ENCODE assay signal across 10 mouse cellular contexts in the genomic region with DNA sequence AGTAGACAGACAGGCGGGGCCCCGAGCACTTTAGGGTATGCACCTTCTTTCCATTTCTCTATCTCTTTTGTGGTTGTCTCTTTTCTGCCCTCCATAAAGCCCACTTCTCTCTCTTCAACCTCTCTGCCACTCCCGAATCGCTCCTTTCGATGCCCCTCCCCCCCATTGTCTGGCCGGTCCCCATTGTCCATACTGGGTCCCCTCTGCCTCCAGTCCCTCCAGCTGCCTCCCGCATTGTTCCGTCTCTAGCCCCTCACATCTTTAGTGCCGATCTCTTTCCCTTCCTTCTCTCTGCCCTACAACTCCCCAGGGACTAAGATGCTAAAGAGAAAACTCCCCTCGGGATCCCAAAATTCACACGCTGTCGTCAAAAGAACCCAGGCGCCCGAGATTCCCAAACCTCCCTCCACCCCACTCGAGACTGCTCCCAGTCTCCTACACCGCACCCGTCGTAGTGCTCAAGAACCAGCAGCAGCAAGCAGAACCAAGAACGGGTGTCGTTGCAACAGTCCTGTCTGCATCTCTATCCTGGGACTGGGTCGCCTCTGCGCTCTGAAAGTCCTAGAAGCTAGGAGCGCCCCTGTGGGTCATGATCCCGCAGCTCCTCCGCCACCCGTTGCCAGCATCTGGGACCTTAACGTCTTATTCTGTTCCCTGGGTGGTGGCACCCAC. TPM values are rescaled to one million over a fixed set of nuclear protein-coding genes. Genes with fewer than 3 reads are reported as not detected.
DNase-seq lines count a peak whose midpoint lies in the region; ATAC-seq lines count a peak whose summit lies in the region.
"Had no signal": no experiment of that assay in that cellular context is flagged by ENCODE, and none has a peak within 500 bp of the region (broad histone marks: within the 10 kb centered on the region; RNA-seq: fewer than 3 reads in every experiment).

No protein-coding gene starts in this region.

- H3K27ac ChIP-seq in heart, embryonic 10.5 days = peak overlapping the region; percentile 38; the same call in 1 of the 2 replicates
- H3K27ac ChIP-seq in hindbrain, embryonic 11.5 days (ENCODE audit: low read depth, low read length) = peak overlapping the region; percentile 71
- peak overlapping the region; percentile 79 for H3K27ac ChIP-seq in midbrain, embryonic 12.5 days (replicated peaks)
- H3K27ac ChIP-seq: macrophage had no signal

- no peaks in the 10 kb centered on the region for H3K36me3 ChIP-seq in heart, embryonic 10.5 days
- H3K36me3 ChIP-seq in hindbrain, embryonic 11.5 days (ENCODE audit: control insufficient read depth, insufficient read depth, low read length) = no peaks in the 10 kb centered on the region
- H3K36me3 ChIP-seq in midbrain, embryonic 12.5 days = no peaks in the 10 kb centered on the region

- H3K4me3 ChIP-seq in heart, embryonic 10.5 days = peak overlapping the region; percentile 59
- H3K4me3 ChIP-seq in hindbrain, embryonic 11.5 days (ENCODE audit: low read depth, low read length) = peak overlapping the region; percentile 47
- peak overlapping the region; percentile 49 for H3K4me3 ChIP-seq in midbrain, embryonic 12.5 days

- ATAC-seq in hindbrain, embryonic 11.5 days (ENCODE audit: low FRiP score) = peak; percentile 56
- ATAC-seq in midbrain, embryonic 12.5 days (ENCODE audit: low FRiP score, low read depth) = peak; percentile 28; the same call in 1 of the 2 replicates
- no peak for ATAC-seq in granulocyte monocyte progenitor cell, adult 5-6 weeks (replicated peaks; ENCODE audit: poor library complexity, severe bottlenecking)
- ATAC-seq: CD4-positive, CD25-positive, alpha-beta regulatory T cell, adult 4 months had no signal

- no peaks in the 10 kb centered on the region for H3K9me3 ChIP-seq in heart, embryonic 10.5 days
- no peaks in the 10 kb centered on the region for H3K9me3 ChIP-seq in hindbrain, embryonic 11.5 days (ENCODE audit: control insufficient read depth, low read length)
- no peaks in the 10 kb centered on the region for H3K9me3 ChIP-seq in midbrain, embryonic 12.5 days

- 1% methylated on average over 27 of the region's 27 CpGs for WGBS in heart, embryonic 10.5 days
- WGBS in hindbrain, embryonic 11.5 days = under 1% methylated on average over 27 of the region's 27 CpGs
- WGBS in midbrain, embryonic 12.5 days = 1% methylated on average over 27 of the region's 27 CpGs

- no peak for DNase-seq in heart, embryonic 10.5 days (ENCODE audit: low spot score)
- no peak for DNase-seq in heart, postnatal 14 days
- DNase-seq in Muller cell, postnatal 12 days (ENCODE audit: inconsistent ontology term) = peak; percentile 25
- DNase-seq in hindbrain, embryonic 11.5 days (ENCODE audit: low spot score) = peak; percentile 74
- no peak for DNase-seq in right cerebral cortex, adult 18-20 months
- no peak for DNase-seq in right cerebral cortex, postnatal 36 days (ENCODE audit: low spot score in 2 of 2)

- peak overlapping the region; percentile 75 for H3K4me2 ChIP-seq in hindbrain, embryonic 11.5 days (replicated peaks; ENCODE audit: low read depth, low read length)
- peak overlapping the region; percentile 69 for H3K4me2 ChIP-seq in midbrain, embryonic 12.5 days (replicated peaks)

- H3K27me3 ChIP-seq in heart, embryonic 10.5 days (ENCODE audit: insufficient read depth, poor library complexity, severe bottlenecking) = peaks cover 100% of the 10 kb centered on the region
- H3K27me3 ChIP-seq in hindbrain, embryonic 11.5 days (ENCODE audit: control insufficient read depth, insufficient read depth, low read length) = peaks cover 40% of the 10 kb centered on the region
- H3K27me3 ChIP-seq in midbrain, embryonic 12.5 days = peaks cover 99% of the 10 kb centered on the region

- H3K4me1 ChIP-seq in heart, embryonic 10.5 days = peaks cover 47% of the 10 kb centered on the region
- peaks cover 8% of the 10 kb centered on the region for H3K4me1 ChIP-seq in hindbrain, embryonic 11.5 days (replicated peaks; ENCODE audit: control insufficient read depth, insufficient read depth, low read length)
- peaks cover 26% of the 10 kb centered on the region for H3K4me1 ChIP-seq in midbrain, embryonic 12.5 days

- intact Hi-C loops in heart, postnatal 14 days (cut with DNase I) = loop anchor here (1.0 to 2.0 kb wide), 2 partner anchors 54 to 62 kb away; no protein-coding TSS in a partner anchor

- peak overlapping the region; percentile 69 for H3K9ac ChIP-seq in hindbrain, embryonic 11.5 days (ENCODE audit: low read depth, low read length)
- peak overlapping the region; percentile 50 for H3K9ac ChIP-seq in midbrain, embryonic 12.5 days (replicated peaks)

RNA-seq across cellular contexts. Expression of a gene that starts 0.6 kb away (rescaled TPM):
- 4.5 and 9.9 TPM in 2 replicates for polyA plus RNA-seq in heart, embryonic 10.5 days (2016; fragmentation: Nextera tagmentation; extraction: Ambion mirVana)
- total RNA-seq in heart, postnatal 14 days (2021) = 1 to 10 TPM; 1.1 to 2.0 TPM
- 27.7 and 29.6 TPM in 2 replicates for polyA plus RNA-seq in hindbrain, embryonic 11.5 days (2014; fragmentation: Nextera tagmentation; extraction: Ambion mirVana)
- 21.7 and 24.0 TPM in 2 replicates for polyA plus RNA-seq in midbrain, embryonic 12.5 days (2016; fragmentation: Nextera tagmentation; extraction: Ambion mirVana)
- total RNA-seq in granulocyte monocyte progenitor cell, adult 5-6 weeks (2014; fragmentation: Nextera tagmentation) = not detected in 2 replicates
- not detected in 2 replicates for total RNA-seq in granulocyte monocyte progenitor cell, adult 5-6 weeks (2017)
- polyA plus RNA-seq: CD4-positive, CD25-positive, alpha-beta regulatory T cell, adult 4 months had no signal

Comparison
In these comparisons a context has a peak if more than half of its experiments do, and no peak if none do; other contexts are left out.
1. DNase-seq: peak in Muller cell, postnatal 12 days (single experiment) and hindbrain, embryonic 11.5 days (single experiment); none in heart, embryonic 10.5 days (single experiment), heart, postnatal 14 days (0 of 2), right cerebral cortex, adult 18-20 months (single experiment) and right cerebral cortex, postnatal 36 days (0 of 2).
2. Peak in every context shown above with its lines, with median percentiles within 50 percentile points of each other: H3K27ac ChIP-seq and H3K4me3 ChIP-seq.